Mouse (Mus musculus): ENCODE results near the gene Thap3. TPM values are rescaled to one million over a fixed set of nuclear protein-coding genes. Genes with fewer than 3 reads are reported as not detected.

Gene Thap3
- polyA plus RNA-seq, 1 experiment from 2014 or later: 26.5 TPM

GRCm38 (mm10) chr4:151994228-151995171 lies 5.7 kb upstream of the Thap3 start:
- Histone ChIP-seq H3K9me3 (ENCODE audit: control insufficient read depth, low read length) (no peaks in the 10 kb centered on the region), H3K4me3 (ENCODE audit: control insufficient read depth in 1 of 2, insufficient read depth in 1 of 2, low read depth in 1 of 2, low read length in 2 of 2) (peak overlapping the region; percentile 81 to 100), H3K4me1 (ENCODE audit: control insufficient read depth in 2 of 2, insufficient read depth in 2 of 2, low read length in 2 of 2) (peaks cover 4 to 22% of the 10 kb centered on the region in 2 experiments; a peak in 2 of 4 replicates), H3K27me3 (ENCODE audit: control insufficient read depth, insufficient read depth, low read length) (no peaks in the 10 kb centered on the region), H3K4me2 (ENCODE audit: low read length) (peak overlapping the region; percentile 87), H3K9ac (ENCODE audit: low read length) (peak overlapping the region; percentile 97), H3K36me3 (ENCODE audit: control insufficient read depth, insufficient read depth, low read length) (peaks cover 37% of the 10 kb centered on the region), H3K27ac (replicated peaks in 1 of 2; ENCODE audit: control insufficient read depth in 1 of 2, insufficient read depth in 1 of 2, low read depth in 2 of 2, low read length in 2 of 2) (peak overlapping the region in 1 of 2 experiments; percentile 86; a peak in 2 of 4 replicates)
- no peak for ATAC-seq (ENCODE audit: insufficient number of reproducible peaks, insufficient read depth, low FRiP score, low read depth)
- 2% methylated on average over 60 of the region's 61 CpGs for WGBS

DNA sequence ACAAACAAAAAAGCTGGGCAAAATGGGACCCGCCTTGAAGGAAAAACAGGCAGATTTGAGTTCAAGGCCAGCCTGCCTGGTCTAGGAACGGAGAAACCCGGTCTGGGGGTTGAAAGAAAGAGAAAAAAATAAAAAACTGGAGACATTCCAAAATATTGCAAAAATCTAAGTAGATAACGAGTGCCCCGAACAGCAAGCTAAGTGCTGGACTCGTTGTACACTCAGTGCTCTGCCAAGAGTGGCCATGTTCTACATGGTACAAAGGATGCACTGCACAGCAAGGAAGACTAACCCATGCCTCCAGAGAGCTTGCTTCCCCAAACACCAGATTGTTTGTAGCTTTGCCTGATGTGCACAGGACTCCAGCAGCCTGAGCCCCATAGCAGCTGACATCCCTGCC lies 4.2 kb upstream of the Thap3 start:
- no peaks in the 10 kb centered on the region for H3K9me3 ChIP-seq (ENCODE audit: control insufficient read depth, low read length)
- no peaks in the 10 kb centered on the region for H3K27me3 ChIP-seq (ENCODE audit: control insufficient read depth, insufficient read depth, low read length)
- H3K36me3 ChIP-seq (ENCODE audit: control insufficient read depth, insufficient read depth, low read length): peaks cover 37% of the 10 kb centered on the region
- H3K9ac ChIP-seq (ENCODE audit: low read length): no peak overlapping the region
- no peak overlapping the region for H3K4me2 ChIP-seq (ENCODE audit: low read length)
- H3K27ac ChIP-seq (replicated peaks in 1 of 2; ENCODE audit: control insufficient read depth in 1 of 2, insufficient read depth in 1 of 2, low read depth in 2 of 2, low read length in 2 of 2): no peak overlapping the region
- WGBS: 56% methylated on average over 6 of the region's 6 CpGs
- no peak overlapping the region for H3K4me3 ChIP-seq (ENCODE audit: control insufficient read depth in 1 of 2, insufficient read depth in 1 of 2, low read depth in 1 of 2, low read length in 2 of 2)
- ATAC-seq (ENCODE audit: insufficient number of reproducible peaks, insufficient read depth, low FRiP score, low read depth): no peak
- peaks cover 5 to 25% of the 10 kb centered on the region in 2 experiments; a peak in 3 of 4 replicates for H3K4me1 ChIP-seq (ENCODE audit: control insufficient read depth in 2 of 2, insufficient read depth in 2 of 2, low read length in 2 of 2)

DNA sequence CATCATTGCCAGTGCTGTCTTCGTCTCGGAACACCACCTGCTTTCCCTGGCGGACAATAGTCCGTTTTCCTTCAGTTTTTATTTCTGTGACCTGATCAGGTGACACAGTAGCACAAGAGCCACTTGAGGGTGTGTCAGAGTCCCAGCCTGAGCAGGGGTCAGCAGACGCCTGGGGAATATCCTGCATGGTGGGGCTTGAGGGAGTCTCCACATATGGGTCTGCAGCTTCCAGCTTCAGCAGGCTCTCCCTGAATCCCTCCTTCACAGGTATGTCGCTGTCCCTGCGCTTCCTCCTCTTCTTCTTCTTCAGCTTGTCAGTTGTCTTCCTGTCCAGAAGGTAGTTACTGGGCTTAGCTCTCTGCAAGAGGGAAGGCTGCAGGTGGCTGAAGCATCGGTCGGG lies 3.3 kb upstream of the Thap3 start:
- WGBS: 86% methylated on average over 9 of the region's 9 CpGs
- no peaks in the 10 kb centered on the region for H3K9me3 ChIP-seq (ENCODE audit: control insufficient read depth, low read length)
- H3K36me3 ChIP-seq (ENCODE audit: control insufficient read depth, insufficient read depth, low read length): peaks cover 37% of the 10 kb centered on the region
- H3K27me3 ChIP-seq (ENCODE audit: control insufficient read depth, insufficient read depth, low read length): no peaks in the 10 kb centered on the region
- no peak for ATAC-seq (ENCODE audit: insufficient number of reproducible peaks, insufficient read depth, low FRiP score, low read depth)
- H3K4me1 ChIP-seq (ENCODE audit: control insufficient read depth in 2 of 2, insufficient read depth in 2 of 2, low read length in 2 of 2): peaks cover 7 to 27% of the 10 kb centered on the region in 2 experiments; a peak in 3 of 4 replicates
- H3K4me2 ChIP-seq (ENCODE audit: low read length): no peak overlapping the region
- no peak overlapping the region for H3K4me3 ChIP-seq (ENCODE audit: control insufficient read depth in 1 of 2, insufficient read depth in 1 of 2, low read depth in 1 of 2, low read length in 2 of 2)
- H3K27ac ChIP-seq (replicated peaks in 1 of 2; ENCODE audit: control insufficient read depth in 1 of 2, insufficient read depth in 1 of 2, low read depth in 2 of 2, low read length in 2 of 2): no peak overlapping the region
- no peak overlapping the region for H3K9ac ChIP-seq (ENCODE audit: low read length)

GRCm38 (mm10) chr4:151989110-151989488 lies 302 bp upstream of the Thap3 start:
- Histone ChIP-seq H3K27ac (replicated peaks in 1 of 2; ENCODE audit: control insufficient read depth in 1 of 2, insufficient read depth in 1 of 2, low read depth in 2 of 2, low read length in 2 of 2) (peak overlapping the region in 1 of 2 experiments; percentile 11; a peak in 1 of 4 replicates), H3K27me3 (ENCODE audit: control insufficient read depth, insufficient read depth, low read length) (no peaks in the 10 kb centered on the region), H3K9ac (ENCODE audit: low read length) (peak overlapping the region; percentile 94), H3K36me3 (ENCODE audit: control insufficient read depth, insufficient read depth, low read length) (peaks cover 46% of the 10 kb centered on the region), H3K9me3 (ENCODE audit: control insufficient read depth, low read length) (no peaks in the 10 kb centered on the region), H3K4me3 (ENCODE audit: control insufficient read depth in 1 of 2, insufficient read depth in 1 of 2, low read depth in 1 of 2, low read length in 2 of 2) (peak overlapping the region; percentile 55 to 94; a peak in 3 of 4 replicates), H3K4me2 (ENCODE audit: low read length) (peak overlapping the region; percentile 91), H3K4me1 (ENCODE audit: control insufficient read depth in 2 of 2, insufficient read depth in 2 of 2, low read length in 2 of 2) (peaks cover 6 to 29% of the 10 kb centered on the region in 2 experiments; a peak in 3 of 4 replicates)
- WGBS: 36% methylated on average over 6 of the region's 6 CpGs
- no peak for ATAC-seq (ENCODE audit: insufficient number of reproducible peaks, insufficient read depth, low FRiP score, low read depth)

GRCm38 (mm10) chr4:151988014-151988341 lies 819 bp downstream of the Thap3 start:
- WGBS: 24% methylated on average over 10 of the region's 10 CpGs
- peaks cover 9 to 24% of the 10 kb centered on the region in 2 experiments; a peak in 3 of 4 replicates for H3K4me1 ChIP-seq (ENCODE audit: control insufficient read depth in 2 of 2, insufficient read depth in 2 of 2, low read length in 2 of 2)
- H3K27me3 ChIP-seq (ENCODE audit: control insufficient read depth, insufficient read depth, low read length): no peaks in the 10 kb centered on the region
- peaks cover 43% of the 10 kb centered on the region for H3K36me3 ChIP-seq (ENCODE audit: control insufficient read depth, insufficient read depth, low read length)
- H3K27ac ChIP-seq (replicated peaks in 1 of 2; ENCODE audit: control insufficient read depth in 1 of 2, insufficient read depth in 1 of 2, low read depth in 2 of 2, low read length in 2 of 2): peak overlapping the region in 1 of 2 experiments; percentile 77; a peak in 1 of 4 replicates
- H3K9me3 ChIP-seq (ENCODE audit: control insufficient read depth, low read length): no peaks in the 10 kb centered on the region
- peak overlapping the region; percentile 94 for H3K9ac ChIP-seq (ENCODE audit: low read length)
- peak overlapping the region; percentile 91 for H3K4me2 ChIP-seq (ENCODE audit: low read length)
- peak overlapping the region; percentile 55 to 94 for H3K4me3 ChIP-seq (ENCODE audit: control insufficient read depth in 1 of 2, insufficient read depth in 1 of 2, low read depth in 1 of 2, low read length in 2 of 2)
- ATAC-seq (ENCODE audit: insufficient number of reproducible peaks, insufficient read depth, low FRiP score, low read depth): no peak

- Histone ChIP-seq H3K36me3 (ENCODE audit: control insufficient read depth, insufficient read depth, low read length) (peaks cover 43% of the 10 kb centered on the region), H3K9ac (ENCODE audit: low read length) (no peak overlapping the region), H3K9me3 (ENCODE audit: control insufficient read depth, low read length) (no peaks in the 10 kb centered on the region), H3K4me1 (ENCODE audit: control insufficient read depth in 2 of 2, insufficient read depth in 2 of 2, low read length in 2 of 2) (peaks cover 9 to 23% of the 10 kb centered on the region in 2 experiments; a peak in 2 of 4 replicates), H3K4me2 (ENCODE audit: low read length) (no peak overlapping the region), H3K4me3 (ENCODE audit: control insufficient read depth in 1 of 2, insufficient read depth in 1 of 2, low read depth in 1 of 2, low read length in 2 of 2) (no peak overlapping the region), H3K27me3 (ENCODE audit: control insufficient read depth, insufficient read depth, low read length) (no peaks in the 10 kb centered on the region), H3K27ac (replicated peaks in 1 of 2; ENCODE audit: control insufficient read depth in 1 of 2, insufficient read depth in 1 of 2, low read depth in 2 of 2, low read length in 2 of 2) (no peak overlapping the region)
- 62% methylated on average over 8 of the region's 8 CpGs for WGBS
- ATAC-seq (ENCODE audit: insufficient number of reproducible peaks, insufficient read depth, low FRiP score, low read depth): no peak
Observed at GRCm38 (mm10) chr4:151986650-151987049, 2.1 kb downstream of the Thap3 start.

DNA sequence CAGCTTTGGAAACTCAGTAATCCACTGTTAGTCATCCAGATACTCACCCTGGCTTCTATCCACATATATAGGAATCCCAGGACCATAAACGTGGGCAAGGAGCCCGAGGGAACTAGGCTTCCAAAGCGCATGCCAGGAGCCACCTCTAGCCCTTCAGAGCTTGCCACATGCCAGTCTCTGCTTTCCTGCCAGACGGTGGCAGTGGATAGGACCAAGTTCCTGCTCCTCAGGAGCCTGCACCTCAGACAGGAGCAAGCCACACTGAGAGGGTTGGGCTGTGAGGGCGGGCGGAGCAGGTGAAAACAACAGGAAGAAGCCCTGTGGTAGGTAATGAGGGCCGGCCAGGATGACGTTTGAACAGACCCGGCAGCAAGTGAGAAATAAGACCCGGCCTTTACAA lies 2.9 kb downstream of the Thap3 start:
- Histone ChIP-seq H3K4me1 (ENCODE audit: control insufficient read depth in 2 of 2, insufficient read depth in 2 of 2, low read length in 2 of 2) (peaks cover 9 to 23% of the 10 kb centered on the region in 2 experiments; a peak in 2 of 4 replicates), H3K4me3 (ENCODE audit: control insufficient read depth in 1 of 2, insufficient read depth in 1 of 2, low read depth in 1 of 2, low read length in 2 of 2) (no peak overlapping the region), H3K27me3 (ENCODE audit: control insufficient read depth, insufficient read depth, low read length) (no peaks in the 10 kb centered on the region), H3K4me2 (ENCODE audit: low read length) (no peak overlapping the region), H3K9me3 (ENCODE audit: control insufficient read depth, low read length) (no peaks in the 10 kb centered on the region), H3K9ac (ENCODE audit: low read length) (no peak overlapping the region), H3K27ac (replicated peaks in 1 of 2; ENCODE audit: control insufficient read depth in 1 of 2, insufficient read depth in 1 of 2, low read depth in 2 of 2, low read length in 2 of 2) (no peak overlapping the region), H3K36me3 (ENCODE audit: control insufficient read depth, insufficient read depth, low read length) (peaks cover 39% of the 10 kb centered on the region)
- 43% methylated on average over 10 of the region's 10 CpGs for WGBS
- no peak for ATAC-seq (ENCODE audit: insufficient number of reproducible peaks, insufficient read depth, low FRiP score, low read depth)

Data from heart, embryonic 14.5 days (tissue).